Mouse (Mus musculus): ENCODE data around the gene Crct1.

Gene Crct1

DNA sequence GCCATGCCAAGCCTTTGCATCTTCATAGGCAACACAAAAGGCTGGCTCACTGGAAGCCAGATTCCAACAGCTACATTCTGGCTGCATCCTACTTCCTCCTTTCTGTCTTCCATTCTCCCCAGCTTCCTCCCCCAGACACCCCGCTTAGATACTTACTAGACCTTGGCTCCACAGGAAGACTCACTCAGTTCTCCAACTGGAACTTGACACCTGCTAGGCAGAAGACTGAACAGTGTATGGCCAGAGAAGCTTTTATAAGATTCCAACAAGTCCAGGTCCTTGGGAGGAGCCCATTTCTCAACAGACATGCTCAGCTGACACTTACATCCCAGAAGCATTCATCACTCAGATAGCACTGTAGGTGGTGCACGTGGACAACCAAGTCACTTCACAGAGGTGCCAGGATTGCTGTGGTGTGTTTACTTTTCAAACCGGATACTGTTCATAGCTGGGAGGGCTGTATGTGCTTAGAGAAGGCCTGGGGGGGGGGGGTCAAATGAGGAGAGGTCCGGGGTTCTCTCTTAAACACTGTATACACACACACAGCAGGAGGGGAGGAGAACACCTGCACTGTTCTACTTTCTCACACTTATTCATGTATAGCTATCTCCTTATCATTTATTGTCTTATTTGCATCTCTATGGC lies at the start of gene Crct1:
Gene Crct1 (minus strand): TSS at position 228 of the 645 bp plus-strand sequence.
- no peak for DNase-seq (ENCODE audit: low read depth, low spot score)

DNA sequence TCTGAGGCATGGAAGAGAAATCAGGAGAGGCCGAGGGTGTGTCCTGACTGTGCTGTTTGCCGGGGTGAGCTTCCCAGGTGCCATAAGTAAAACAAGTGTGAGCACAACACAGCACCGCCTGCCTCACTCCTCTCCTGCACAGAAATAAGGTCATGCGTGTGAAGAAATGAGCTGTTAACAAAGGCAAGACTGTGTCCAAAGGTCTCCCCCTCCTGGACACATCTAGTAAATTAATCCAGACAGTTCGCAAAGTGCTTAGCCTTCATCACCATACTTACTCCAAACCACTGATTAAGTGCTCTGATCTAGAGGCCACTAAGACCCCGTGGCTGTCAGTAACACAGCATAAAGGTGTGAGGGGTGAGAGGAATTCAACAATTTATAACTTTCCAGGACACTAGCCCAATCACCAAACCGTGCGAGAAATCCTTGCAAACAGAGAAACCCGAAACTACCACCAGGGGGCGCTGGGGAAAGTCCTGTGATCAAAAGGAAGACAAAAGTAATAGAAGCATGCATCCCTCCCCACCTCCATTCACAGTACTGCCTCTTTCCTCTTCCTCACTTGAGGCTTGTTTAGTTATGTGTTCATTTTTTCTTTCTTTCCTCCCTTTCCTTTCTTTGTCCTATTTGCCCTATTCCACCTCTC lies 37.5 kb upstream of the Crct1 start:
- DNase-seq (ENCODE audit: low read depth, low spot score), result no peak

DNA sequence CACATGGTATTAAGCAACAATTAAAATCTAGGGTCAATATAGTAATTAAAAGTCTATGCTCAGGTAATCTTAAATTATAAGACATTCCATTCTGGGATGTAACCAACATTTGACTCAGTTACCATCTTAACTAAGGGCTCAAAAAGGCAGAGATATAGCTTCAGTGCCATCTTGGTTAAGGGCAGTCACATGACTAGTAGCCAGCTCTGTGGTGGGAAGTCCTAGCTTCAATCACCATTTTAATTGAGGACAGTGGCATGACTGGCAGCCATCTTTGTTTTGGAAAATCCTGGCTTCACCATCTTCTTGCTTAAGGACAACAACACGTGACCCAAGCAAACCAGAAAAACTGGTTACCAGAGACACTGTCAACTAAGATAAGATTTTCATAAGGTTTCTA lies 34.7 kb upstream of the Crct1 start:
- DNase-seq (ENCODE audit: low read depth, low spot score), result no peak

DNA sequence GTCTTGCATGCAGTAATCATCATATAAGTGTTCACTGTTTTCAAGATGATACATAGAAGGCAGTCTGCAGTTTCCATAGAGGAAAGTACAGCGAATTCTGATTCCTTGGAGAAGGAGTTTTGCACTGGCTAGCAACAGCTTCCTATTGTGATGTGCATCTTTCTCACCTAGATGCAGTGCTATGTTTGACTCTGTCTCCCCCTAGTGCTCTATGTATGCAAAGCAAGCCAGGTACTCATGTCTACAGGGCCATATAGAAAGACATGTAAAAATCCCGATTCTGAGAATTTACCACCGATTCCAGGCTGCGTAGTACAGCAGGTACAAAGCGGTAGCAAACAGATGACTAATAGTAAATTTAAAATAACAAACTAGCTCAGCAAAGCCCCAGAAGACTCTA lies 16.0 kb upstream of the Crct1 start:
- DNase-seq (ENCODE audit: low read depth, low spot score), result peak; percentile 11

DNA sequence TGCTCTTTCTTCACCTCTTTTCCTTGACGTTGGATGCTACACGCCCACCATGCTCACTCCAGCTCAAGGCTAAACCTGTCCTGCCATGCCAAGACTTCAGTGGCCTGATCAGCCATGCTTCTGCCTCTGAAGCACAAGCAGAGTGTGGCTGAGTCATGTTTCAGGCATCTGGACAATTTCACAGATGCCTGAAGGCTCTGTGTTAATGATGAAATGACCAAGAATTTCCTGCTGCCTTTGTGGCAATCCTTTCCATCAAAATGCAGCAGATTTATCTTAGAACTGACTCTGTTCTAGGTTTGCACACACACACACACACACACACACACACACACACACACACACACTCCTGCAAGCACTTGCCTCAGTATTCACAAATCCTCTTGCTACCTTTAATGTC lies 10.0 kb upstream of the Crct1 start:
- DNase-seq (ENCODE audit: low read depth, low spot score), result no peak

DNA sequence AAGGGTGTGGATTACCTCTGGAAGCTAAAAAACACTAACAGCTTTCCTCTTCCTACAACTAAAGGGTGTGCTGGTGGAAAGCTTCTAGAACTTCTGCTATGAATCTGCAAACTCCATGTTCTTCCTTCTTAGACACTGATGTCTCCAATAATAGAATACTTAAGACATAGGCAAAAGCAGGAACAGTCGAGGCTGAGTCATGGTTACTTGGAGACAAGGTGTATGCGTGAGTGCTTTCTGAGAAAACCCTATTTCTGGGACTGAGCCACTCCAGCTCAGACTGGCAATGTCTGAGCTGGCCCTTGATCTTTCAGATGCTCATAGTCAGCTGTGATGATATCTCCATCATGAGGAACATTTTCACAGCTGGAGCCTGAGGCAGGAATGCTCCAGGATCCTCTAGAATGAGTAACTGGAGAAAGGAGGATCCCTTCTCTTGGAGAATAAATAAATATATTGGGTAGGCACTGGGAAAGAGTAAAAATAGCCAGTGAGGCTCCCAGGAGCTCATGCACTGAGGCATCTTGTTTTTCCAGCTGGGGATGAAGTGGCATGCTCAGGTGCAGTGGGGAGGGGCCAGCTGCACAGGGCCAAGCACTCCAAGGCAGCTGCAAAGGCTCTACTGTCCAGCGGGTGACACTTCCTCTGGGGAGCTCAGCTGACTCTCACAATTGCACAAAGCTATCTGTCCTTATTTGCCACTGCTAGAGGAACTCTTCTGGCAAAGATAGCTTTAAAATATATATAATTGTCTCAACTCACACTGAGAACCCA lies 8.1 kb upstream of the Crct1 start:
- no peak for DNase-seq (ENCODE audit: low read depth, low spot score)

DNA sequence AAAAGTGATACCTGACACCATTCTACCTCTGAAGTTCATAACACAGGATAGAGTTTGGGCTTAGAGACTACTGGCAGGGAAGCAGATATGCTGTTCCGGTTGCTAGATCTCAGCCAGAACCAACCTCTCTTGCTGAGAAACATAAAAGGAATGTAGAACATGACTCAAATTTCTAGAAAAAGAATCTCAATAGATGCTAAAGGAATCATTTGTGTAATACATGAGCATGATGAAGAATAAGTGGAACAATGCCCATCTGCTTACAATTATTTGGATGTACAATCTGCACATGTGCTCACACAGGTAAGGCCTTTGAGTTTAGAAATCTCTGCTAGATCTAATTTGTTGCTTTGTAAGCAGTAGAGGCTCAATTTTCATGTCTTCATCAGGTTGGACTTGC lies 5.7 kb upstream of the Crct1 start:
- no peak for DNase-seq (ENCODE audit: low read depth, low spot score)

DNA sequence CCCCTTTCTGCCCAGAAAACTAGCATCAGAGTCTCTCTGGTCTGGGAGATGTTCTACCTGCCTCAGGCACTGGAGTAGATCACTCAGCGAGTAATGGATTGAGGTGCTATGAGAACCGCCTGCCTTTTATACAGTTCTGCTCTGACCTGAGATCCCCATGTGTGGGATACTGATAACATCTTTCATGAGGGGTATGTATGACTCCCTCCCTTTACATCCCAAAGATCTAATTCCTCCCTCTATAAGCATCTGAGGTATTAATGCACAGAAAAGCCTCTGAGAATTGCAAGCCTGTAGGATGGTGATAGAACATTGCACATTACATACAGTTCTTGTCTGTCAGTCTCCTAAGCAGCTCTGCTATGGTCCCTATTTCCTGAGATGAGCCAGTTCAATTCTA lies 3.5 kb upstream of the Crct1 start, which contains the start of gene Lce1m:
Gene Lce1m (minus strand): TSS at position 101 of the 400 bp plus-strand sequence.
- DNase-seq (ENCODE audit: low read depth, low spot score), result no peak

DNA sequence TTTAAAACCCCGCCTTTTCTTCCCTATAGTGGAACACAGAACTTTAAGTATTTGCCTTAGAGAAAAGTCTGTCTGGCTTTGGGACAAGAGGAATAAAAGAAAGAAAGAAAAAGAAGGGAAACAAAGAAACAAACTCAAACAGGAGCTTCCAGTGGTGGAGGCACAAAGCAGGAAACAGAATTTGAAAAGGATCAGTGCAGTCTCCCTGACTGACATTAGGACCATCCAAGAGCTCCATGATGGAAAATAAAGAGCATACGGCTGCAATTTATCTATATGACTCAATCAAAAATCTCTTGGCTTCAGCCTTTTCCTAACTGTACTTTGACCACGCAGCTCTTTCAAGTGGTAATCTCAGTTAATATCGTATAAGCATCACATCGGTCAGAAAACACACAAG lies 616 bp downstream of the Crct1 start:
- DNase-seq (ENCODE audit: low read depth, low spot score), result no peak

DNA sequence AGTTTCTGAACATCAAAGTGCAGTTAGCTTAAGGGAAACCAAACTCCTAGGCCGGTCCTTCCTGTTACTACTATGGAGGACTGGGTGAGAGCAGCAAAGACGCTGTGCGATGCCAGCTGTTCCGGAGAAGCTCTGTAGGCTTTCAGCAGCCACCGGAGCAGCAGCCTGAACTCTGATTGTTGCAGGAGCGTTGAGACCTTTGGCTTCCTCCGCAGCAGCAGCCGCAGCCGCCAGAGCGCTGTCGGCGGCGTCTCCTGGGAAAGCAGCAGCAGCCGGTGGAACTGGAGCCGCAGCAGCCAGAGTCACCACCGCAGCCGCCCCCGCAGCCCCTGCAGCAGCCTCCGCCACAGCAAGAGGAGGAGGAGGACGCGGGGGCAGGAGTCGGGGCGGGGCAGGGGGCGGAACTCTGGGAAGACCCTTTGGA lies 1.1 kb downstream of the Crct1 start:
- DNase-seq (ENCODE audit: low read depth, low spot score), result no peak

DNA sequence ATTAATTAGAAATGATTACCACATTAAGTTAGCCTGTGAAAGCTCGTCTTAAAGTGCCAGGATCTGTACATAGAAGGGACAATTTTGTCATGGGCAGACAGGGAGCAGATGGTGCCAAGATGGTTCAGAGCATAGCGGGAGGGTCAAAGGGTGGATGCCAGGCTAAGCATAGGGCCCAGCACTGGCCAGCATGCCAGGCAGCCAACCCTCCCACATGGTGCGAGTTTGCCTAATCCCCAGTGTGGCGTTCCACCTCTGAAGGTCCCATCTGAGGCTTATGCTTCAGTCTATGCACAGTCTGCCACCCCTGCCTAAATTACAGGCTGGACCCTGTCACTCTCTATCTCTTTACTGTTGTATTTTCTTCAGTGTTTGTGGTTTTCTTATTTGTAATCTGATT lies 12.6 kb downstream of the Crct1 start:
- DNase-seq (ENCODE audit: low read depth, low spot score), result no peak

DNA sequence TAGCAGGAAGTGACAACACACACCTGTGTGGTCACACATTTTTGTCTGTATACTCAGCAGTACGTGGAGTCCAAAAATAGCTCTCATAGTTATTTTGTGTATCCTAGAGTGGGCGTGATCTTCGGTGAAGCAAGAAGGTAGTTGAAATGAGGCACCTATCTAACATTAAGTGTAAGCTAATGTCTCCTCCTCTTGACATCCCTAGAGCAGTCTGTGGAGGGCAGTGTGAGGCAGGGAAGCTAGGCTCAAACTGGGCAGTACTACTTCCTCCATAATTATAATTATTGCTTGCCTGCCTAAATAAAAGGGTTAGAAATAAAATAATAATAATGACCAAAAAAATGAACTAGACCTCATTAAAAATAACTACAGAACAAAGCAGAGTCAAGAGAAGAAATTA lies 14.9 kb downstream of the Crct1 start:
- no peak for DNase-seq (ENCODE audit: low read depth, low spot score)

DNA sequence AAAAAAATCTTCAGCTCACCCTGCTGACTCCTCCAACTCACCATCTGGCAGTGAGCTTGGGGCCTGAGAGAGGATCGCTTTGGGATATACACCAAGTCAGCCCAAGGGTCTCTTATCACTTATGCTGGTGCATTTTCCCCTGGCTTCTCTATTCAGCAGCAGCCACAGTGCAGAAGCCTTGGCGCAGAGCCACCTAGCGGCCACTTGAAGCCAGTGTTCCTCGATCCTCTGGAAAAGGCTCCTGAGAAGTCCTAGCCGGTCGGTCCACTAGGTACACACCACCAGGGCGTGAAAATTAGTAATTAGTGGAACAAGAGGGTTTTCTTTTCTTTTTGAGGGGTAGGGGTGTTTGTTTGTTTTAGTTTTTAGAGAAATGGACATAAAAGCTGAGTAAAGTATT lies 16.8 kb downstream of the Crct1 start:
- DNase-seq (ENCODE audit: low read depth, low spot score), result peak; percentile 4

DNA sequence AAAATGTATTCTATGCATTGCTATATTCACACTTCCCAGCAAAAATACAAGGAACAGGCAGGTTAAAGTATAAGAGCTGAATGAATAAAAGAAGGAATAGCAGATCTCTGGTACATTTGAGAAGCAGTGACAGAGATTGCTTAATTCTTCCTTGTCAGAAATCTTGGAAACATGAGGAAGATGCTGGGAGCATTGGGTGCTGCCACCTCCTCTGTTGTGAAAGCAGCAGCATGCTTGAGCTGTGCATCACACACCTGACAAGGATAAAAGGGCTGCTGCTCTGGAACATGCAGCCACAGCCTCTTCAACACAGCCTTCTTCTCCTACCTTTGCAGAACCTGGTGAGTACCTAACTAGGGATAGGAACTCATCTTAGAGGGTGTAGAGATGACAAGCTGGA lies 23.6 kb downstream of the Crct1 start, which contains the start of gene Lce3f:
Gene Lce3f (plus strand): TSS at position 301 of the 400 bp plus-strand sequence.
- DNase-seq (ENCODE audit: low read depth, low spot score), result no peak

DNA sequence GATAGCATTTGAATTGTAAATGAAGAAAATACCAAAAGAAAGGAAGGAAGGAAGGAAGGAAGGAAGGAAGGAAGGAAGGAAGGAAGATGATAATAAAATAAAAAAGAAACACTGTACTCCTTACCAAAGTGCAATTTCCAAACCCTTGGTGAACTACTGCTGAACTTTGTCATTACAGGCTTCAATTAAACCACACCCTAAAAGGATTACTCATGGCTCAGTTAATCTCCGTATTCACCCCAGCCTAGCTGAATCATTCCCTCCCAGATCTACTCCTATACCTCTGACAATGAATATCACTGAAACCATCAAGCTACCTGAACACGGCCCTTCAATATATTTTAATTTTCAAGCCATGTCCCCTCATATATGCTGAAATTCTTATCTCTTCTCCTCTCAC lies 37.0 kb downstream of the Crct1 start:
- DNase-seq (ENCODE audit: low read depth, low spot score), result no peak

DNA sequence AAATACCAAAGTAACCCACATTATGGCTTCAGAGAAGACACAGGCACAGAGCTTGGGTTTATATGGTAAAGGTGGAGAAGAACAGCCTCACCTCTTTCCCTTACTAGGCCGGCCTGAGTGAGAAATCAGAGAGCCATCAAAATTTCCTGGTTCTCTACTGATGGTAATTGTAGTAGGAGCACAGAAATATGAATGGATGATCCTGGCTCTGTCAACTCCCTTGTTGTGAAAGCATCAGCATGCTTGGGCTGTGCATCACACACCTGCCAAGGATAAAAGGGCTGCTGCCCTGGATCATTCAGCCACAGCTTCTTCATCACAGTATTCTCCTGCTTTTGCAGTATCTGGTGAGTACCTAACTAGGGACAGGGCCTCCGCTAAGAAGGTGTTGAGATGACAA lies 48.7 kb downstream of the Crct1 start, which contains the start of gene Lce3e:
Gene Lce3e (plus strand): TSS at position 301 of the 400 bp plus-strand sequence.
- no peak for DNase-seq (ENCODE audit: low read depth, low spot score)

All from retina, adult 2 months (tissue).